Mouse (Mus musculus) heart, embryonic 12.5 days (tissue): ENCODE data around the gene Sstr4. TPM values are rescaled to one million over a fixed set of nuclear protein-coding genes. Genes with fewer than 3 reads are reported as not detected.

Source experiments
- ATAC-seq: fragments of 200-750 bp; cut with Nextera tagmentation; 2 replicates; pipeline ENCODE4 v1.8.0; 2017; ENCODE audit warnings: moderate TSS enrichment, moderate library complexity; ENCODE audit not compliant: insufficient number of reproducible peaks, low FRiP score
- H3K27ac ChIP-seq: fragments of 300-500 bp; sonication (generic); 2 replicates; pipeline ENCODE4 v1.5.1; 2016; ENCODE audit warnings: mild to moderate bottlenecking, moderate library complexity; ENCODE audit not compliant: poor library complexity, severe bottlenecking
- H3K27me3 ChIP-seq: fragments of 300-500 bp; sonication (generic); replicated peaks from 2 replicates; pipeline ENCODE4 v1.6.1; 2016; ENCODE audit warnings: mild to moderate bottlenecking, moderate library complexity
- H3K36me3 ChIP-seq: fragments of 300-500 bp; sonication (generic); 2 replicates; pipeline ENCODE4 v1.6.1; 2016; ENCODE audit warnings: mild to moderate bottlenecking, moderate library complexity
- H3K4me1 ChIP-seq: fragments of 300-500 bp; sonication (generic); replicated peaks from 2 replicates; pipeline ENCODE4 v1.6.1; 2016; ENCODE audit warnings: mild to moderate bottlenecking
- H3K4me2 ChIP-seq: fragments of 300-500 bp; sonication (generic); 2 replicates; pipeline ENCODE4 v1.6.1; 2016; ENCODE audit warnings: mild to moderate bottlenecking, moderate library complexity
- H3K4me3 ChIP-seq: fragments of 300-500 bp; sonication (generic); 2 replicates; pipeline ENCODE4 v1.5.1; 2016; ENCODE audit warnings: mild to moderate bottlenecking
- H3K9ac ChIP-seq: fragments of 300-500 bp; sonication (generic); 2 replicates; pipeline ENCODE4 v1.6.1; 2016; ENCODE audit warnings: mild to moderate bottlenecking, moderate library complexity
- H3K9me3 ChIP-seq: fragments of 300-500 bp; sonication (generic); replicated peaks from 2 replicates; pipeline ENCODE4 v1.6.1; 2016; ENCODE audit warnings: mild to moderate bottlenecking, moderate library complexity
- WGBS: fragments of 180-500 bp; shearing (Covaris S2); methylation state at CpG from one replicate; pipeline ENCODE4 v1.1.7; 2016; 5-methylcytosine and 5-hydroxymethylcytosine counted together
- polyA plus RNA-seq: library from polyadenylated mRNA; unstranded; fragments of >200 nt; fragmentation: Nextera tagmentation; extraction: Ambion mirVana; gene quantifications from 2 replicates; pipeline ENCODE4 v1.2.1, GENCODE M21; 2016

Sstr4 gene
- polyA plus RNA-seq, 1 experiment from 2014 or later = 0.93 TPM

DNA sequence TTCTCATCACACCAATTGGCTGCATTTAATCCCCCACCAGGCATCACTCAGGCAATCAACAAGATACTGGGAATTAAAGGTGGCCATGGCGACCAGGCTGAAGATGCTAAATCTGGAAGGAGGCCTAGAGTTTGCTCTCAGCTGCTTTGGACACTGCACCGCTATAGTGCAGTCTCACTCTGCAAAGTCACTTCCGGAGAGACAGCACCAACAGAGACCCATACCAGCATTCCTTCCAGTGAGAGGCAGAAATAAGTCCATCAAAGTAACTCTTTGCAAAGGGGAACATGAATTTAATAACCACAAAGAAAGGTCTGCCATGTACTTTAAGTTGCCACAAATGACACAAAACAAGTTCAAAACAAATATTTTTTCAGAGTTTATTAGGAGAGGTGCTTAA is 41.1 kb downstream of the Sstr4 start:
- ATAC-seq = no peak
- H3K9me3 ChIP-seq = no peaks in the 10 kb centered on the region
- H3K27me3 ChIP-seq = no peaks in the 10 kb centered on the region
- H3K9ac ChIP-seq = no peak overlapping the region
- H3K4me2 ChIP-seq = peak overlapping the region; percentile 17; the same call in 1 of the 2 replicates
- H3K4me3 ChIP-seq = no peak overlapping the region
- no peaks in the 10 kb centered on the region for H3K36me3 ChIP-seq
- 33% methylated on average over 3 of the region's 3 CpGs for WGBS
- no peak overlapping the region for H3K27ac ChIP-seq
- H3K4me1 ChIP-seq = peaks cover 4% of the 10 kb centered on the region; the same call in 1 of the 2 replicates

DNA sequence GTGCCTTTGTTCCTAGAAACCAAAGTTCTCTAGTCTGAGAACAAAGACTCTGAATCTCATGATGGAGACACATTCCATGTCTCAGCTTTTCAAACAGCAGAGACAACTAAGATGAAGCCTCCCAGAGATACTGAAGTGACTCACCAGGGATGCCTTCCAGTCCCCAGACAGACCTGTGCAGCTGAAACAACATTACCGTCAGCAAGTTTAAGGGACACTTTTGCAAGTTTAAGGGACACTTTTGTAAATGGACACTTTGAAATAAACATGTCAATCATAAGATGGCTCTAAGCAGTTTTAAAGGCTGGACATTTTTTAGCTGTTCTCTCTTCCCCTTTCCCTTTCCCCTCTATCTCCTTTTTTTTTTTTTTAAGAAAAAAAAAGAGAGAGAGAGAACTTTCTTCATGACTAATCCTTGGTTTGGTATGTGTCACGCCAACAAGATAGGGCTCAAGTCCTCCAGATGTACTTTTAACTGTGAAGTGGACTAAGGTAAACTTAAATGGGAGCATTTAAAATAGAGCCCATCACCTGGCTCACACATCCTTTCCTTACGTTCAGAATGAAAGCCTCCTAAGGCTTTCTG is 44.6 kb downstream of the Sstr4 start:
- no peaks in the 10 kb centered on the region for H3K9me3 ChIP-seq
- peak overlapping the region; percentile 46 for H3K4me3 ChIP-seq
- no peaks in the 10 kb centered on the region for H3K27me3 ChIP-seq
- no peak for ATAC-seq
- peaks cover 21% of the 10 kb centered on the region for H3K4me1 ChIP-seq
- no peak overlapping the region for H3K9ac ChIP-seq
- H3K27ac ChIP-seq = 0 out of 2 replicates have a peak overlapping the region, but pooled peaks have one; percentile 31
- no peaks in the 10 kb centered on the region for H3K36me3 ChIP-seq
- peak overlapping the region; percentile 50 for H3K4me2 ChIP-seq
- WGBS = 26% methylated on average over 3 of the region's 3 CpGs

DNA sequence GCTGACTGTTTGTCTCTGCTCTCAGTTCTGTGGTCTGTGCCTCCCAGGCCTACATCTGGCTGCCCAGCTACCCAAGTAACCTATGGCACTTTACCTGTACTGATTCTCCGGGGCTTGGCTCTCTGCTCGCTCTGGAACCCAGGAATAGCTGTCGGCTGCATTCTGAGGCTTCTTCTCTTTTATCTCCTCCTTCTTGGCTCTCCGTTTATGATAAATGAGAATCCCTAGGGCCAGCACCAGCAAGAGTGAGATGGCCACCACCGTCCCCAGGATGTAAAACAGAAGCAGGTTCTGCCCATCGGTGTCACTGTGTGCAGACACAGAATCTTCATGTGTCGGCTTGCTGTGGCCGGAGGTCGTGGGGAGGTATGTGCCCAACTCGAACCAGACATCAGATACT is 46.3 kb downstream of the Sstr4 start:
- Histone ChIP-seq H3K4me3 (peak overlapping the region; percentile 46), H3K9me3 (no peaks in the 10 kb centered on the region), H3K27ac (peak overlapping the region; percentile 87), H3K9ac (peak overlapping the region; percentile 71), H3K4me2 (peak overlapping the region; percentile 50), H3K36me3 (no peaks in the 10 kb centered on the region), H3K4me1 (peaks cover 20% of the 10 kb centered on the region), H3K27me3 (no peaks in the 10 kb centered on the region)
- WGBS = 59% methylated on average over 10 of the region's 10 CpGs
- no peak for ATAC-seq

DNA sequence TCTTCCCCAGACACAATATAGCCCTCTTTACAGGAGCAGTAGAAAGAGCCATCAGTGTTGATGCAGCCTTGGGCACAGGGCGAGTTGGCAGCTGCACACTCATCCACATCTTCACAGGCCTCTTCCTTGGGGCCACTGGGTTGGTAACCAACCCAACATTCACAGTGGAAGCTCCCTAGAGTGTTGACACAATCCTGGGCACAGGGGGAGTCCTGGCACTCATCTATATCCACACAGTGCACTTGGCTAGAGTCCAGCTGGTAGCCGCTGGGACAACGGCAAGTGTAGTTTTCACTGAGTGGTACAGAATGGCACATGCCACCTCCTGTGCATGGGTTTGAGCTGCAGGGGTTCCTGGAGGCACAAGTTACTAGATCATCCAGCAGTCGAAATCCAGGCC is 47.0 kb downstream of the Sstr4 start:
- Histone ChIP-seq H3K4me3 (peak overlapping the region; percentile 46), H3K9ac (peak overlapping the region; percentile 71), H3K9me3 (no peaks in the 10 kb centered on the region), H3K4me1 (peaks cover 22% of the 10 kb centered on the region), H3K27ac (peak overlapping the region; percentile 87), H3K4me2 (peak overlapping the region; percentile 50), H3K27me3 (no peaks in the 10 kb centered on the region), H3K36me3 (no peaks in the 10 kb centered on the region)
- WGBS = 76% methylated on average over 4 of the region's 4 CpGs
- ATAC-seq = no peak

DNA sequence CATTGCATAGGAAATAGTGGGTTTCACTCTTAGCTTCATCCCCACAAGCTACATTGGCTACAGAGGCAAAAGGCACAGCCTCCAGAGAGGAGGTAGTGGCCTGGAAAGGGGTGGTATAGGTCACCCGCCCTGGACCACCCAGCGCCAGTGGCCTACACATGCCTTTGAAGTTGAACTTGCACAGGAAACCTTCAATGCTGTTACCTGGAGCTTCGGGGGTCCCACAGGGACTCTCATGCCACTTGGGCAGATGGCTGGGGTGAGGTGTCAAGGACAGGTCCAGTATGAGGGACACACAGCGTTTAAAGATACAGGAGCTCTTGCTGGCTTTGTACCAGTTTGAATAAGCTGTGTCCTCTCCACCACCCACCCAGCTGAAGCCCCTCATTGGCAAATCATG is 47.6 kb downstream of the Sstr4 start:
- WGBS = 73% methylated on average over 4 of the region's 4 CpGs
- peak overlapping the region; percentile 71 for H3K9ac ChIP-seq
- peak overlapping the region; percentile 50 for H3K4me2 ChIP-seq
- H3K4me3 ChIP-seq = peak overlapping the region; percentile 46
- no peaks in the 10 kb centered on the region for H3K36me3 ChIP-seq
- peak overlapping the region; percentile 87 for H3K27ac ChIP-seq
- H3K9me3 ChIP-seq = no peaks in the 10 kb centered on the region
- no peaks in the 10 kb centered on the region for H3K27me3 ChIP-seq
- H3K4me1 ChIP-seq = peaks cover 22% of the 10 kb centered on the region
- ATAC-seq = no peak

DNA sequence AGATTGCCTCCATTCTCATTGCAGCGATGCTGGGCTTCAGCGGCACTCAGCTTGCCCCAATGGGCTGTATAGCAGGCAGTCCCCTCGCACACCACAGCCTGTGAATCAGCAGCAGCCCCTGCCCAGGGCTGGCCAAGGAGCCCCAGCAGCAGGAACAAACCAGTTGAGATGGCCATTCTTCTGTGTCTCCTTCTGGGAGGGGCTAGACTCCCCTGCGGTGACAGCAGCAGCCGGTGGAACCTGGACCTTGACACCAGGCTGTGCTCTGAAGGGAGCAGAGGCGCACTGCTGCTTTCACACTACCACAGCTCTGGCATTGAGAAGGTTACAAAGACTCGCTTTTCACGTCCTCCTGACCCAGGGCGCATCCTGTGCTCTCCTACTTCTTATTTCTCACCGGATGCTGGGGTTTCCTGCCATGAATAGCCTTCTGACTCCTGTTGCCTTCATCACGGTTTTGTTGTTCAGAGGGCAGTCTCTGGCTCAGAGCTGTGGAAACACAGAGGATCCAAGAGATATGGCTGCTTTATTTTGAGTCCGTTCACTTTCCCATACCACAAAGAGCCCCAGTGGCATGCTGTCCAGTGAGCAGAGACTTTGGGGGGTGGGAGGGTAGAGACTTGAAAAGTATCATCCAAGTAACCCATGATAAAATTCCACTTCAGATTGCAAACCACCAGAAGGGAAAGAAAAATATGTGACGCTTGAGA is 48.3 kb downstream of the Sstr4 start, which contains the start of gene Cd93:
Cd93 (minus strand) TSS at position 315 of the 710 bp plus-strand sequence.
- H3K4me2 ChIP-seq = peak within 1 kb of the TSS; percentile 50
- H3K4me1 ChIP-seq = peaks cover 22% of the 10 kb centered on the region
- WGBS = 26% methylated on average over 13 of the region's 13 CpGs
- no peaks in the 10 kb centered on the region for H3K9me3 ChIP-seq
- peak within 1 kb of the TSS; percentile 46 for H3K4me3 ChIP-seq
- H3K27me3 ChIP-seq = no peaks in the 10 kb centered on the region
- H3K27ac ChIP-seq = peak within 1 kb of the TSS; percentile 87
- H3K36me3 ChIP-seq = no peaks in the 10 kb centered on the region
- peak within 1 kb of the TSS; percentile 71 for H3K9ac ChIP-seq
- ATAC-seq = peak; percentile 84

DNA sequence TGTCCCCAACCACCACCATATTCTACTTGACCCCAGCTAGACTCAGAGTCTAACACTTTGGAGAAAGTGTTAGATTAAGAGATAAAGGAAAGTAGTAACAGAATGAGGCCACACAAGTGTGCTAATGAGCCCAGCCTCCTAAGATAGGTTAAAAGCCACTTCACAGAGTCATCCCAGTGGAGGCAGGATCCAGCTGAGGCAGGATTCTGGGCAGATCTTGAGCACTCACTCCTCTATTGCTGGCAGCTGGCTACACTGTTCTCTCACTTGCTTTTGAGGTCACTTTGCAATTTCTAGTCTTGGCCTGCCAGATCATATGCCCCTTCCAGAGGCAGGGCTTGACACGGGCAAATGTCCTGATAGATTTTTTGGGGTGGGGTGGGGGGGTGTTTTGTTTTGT is 49.3 kb downstream of the Sstr4 start:
- WGBS = 67% methylated on average over 1 of the region's 1 CpGs
- H3K9ac ChIP-seq = no peak overlapping the region

DNA sequence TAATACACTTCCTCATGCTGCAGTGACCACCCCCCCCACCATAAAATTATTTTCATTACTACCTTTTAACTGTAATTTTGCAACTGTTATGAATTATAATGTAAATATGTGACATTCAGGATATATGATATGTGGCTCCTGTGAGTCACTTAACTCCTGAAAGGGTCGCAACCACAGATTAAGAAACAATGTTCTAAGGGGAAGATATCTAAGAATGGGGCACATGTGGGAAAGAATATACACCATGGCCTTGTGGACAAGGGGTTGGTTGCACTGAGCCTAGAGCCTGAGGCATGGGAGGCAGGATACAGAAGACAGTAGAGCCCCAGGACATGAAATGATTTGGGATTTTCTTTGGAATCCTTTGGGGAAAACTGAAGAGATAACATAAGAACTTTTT is 50.5 kb downstream of the Sstr4 start:
- no peak for ATAC-seq
- Histone ChIP-seq H3K27me3 (no peaks in the 10 kb centered on the region), H3K9ac (no peak overlapping the region), H3K27ac (no peak overlapping the region), H3K4me3 (no peak overlapping the region), H3K9me3 (no peaks in the 10 kb centered on the region), H3K4me2 (no peak overlapping the region), H3K36me3 (no peaks in the 10 kb centered on the region), H3K4me1 (peaks cover 22% of the 10 kb centered on the region)
- 84% methylated on average over 1 of the region's 1 CpGs for whole genome bisulfite sequencing

More for the DNA sequence above, 49.3 kb downstream of the Sstr4 start:
- H3K4me3 ChIP-seq = no peak overlapping the region
- no peaks in the 10 kb centered on the region for H3K27me3 ChIP-seq
- peak overlapping the region; percentile 44 for H3K27ac ChIP-seq
- no peaks in the 10 kb centered on the region for H3K36me3 ChIP-seq
- H3K4me1 ChIP-seq = peaks cover 22% of the 10 kb centered on the region
- no peak for ATAC-seq
- no peaks in the 10 kb centered on the region for H3K9me3 ChIP-seq
- H3K4me2 ChIP-seq = no peak overlapping the region

Other genes with a start within 250 kb of the Sstr4 start
- gene Thbd, start 12.8 kb downstream of the Sstr4 start, polyA plus RNA-seq = 13.0 and 14.1 TPM in 2 replicates
- 27.3 and 28.6 TPM in 2 replicates for gene Cd93, start 48.2 kb downstream of the Sstr4 start, polyA plus RNA-seq